Mouse (Mus musculus) large intestine, adult 2 months (tissue): ENCODE measurements around the gene Tmem104. TPM values are rescaled to one million over a fixed set of nuclear protein-coding genes. Genes with fewer than 3 reads are reported as not detected.

Source experiments
- DNase-seq: peaks from one replicate; pipeline ENCODE4 v3.0.0-alpha.2; 2012; ENCODE audit warnings: low read depth, low spot score
- WGBS: fragments of 180-500 bp; shearing (Covaris S2); methylation state at CpG from one replicate; pipeline ENCODE4 v1.1.7; 2018; 5-methylcytosine and 5-hydroxymethylcytosine counted together
- polyA plus RNA-seq: library from polyadenylated mRNA; depleted of rRNA; stranded (reverse); fragments of >200 nt; gene quantifications from 2 replicates; pipeline ENCODE4 v1.2.3, GENCODE M21; 2012

Gene Tmem104
- polyA plus RNA-seq, 1 experiment: 7.9 TPM

DNA sequence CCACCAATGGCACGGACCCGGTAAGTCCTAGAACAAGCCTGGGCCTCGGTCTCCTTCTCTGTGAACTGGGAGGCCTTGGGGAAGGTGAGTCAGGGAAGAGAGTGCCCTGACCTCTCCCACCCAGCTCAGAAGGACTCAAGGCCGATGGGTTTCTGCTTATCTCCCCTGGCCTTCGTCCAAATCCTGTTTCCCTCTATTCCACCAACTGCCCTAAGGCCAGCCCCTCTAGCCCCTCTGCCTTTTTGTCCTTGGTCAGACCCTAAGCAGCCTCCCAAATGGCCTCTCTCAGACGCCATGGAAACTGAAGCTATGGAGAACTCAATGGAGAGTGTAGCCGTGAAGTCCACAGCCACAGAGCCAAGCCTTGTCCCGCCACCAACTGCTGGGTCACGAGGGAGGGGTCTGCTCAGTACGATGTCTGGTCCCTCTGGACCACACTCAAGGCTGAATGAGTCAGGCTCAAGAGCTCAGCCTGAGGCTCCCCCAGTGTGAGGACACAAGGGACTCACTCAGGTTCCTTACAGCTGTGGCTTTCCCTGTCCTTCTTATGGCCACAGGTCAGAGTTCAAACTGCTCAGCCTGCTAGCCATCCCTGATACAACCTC lies 85.7 kb downstream of the Tmem104 start:
- 74% methylated on average over 10 of the region's 10 CpGs for WGBS
- DNase-seq: no peak

DNA sequence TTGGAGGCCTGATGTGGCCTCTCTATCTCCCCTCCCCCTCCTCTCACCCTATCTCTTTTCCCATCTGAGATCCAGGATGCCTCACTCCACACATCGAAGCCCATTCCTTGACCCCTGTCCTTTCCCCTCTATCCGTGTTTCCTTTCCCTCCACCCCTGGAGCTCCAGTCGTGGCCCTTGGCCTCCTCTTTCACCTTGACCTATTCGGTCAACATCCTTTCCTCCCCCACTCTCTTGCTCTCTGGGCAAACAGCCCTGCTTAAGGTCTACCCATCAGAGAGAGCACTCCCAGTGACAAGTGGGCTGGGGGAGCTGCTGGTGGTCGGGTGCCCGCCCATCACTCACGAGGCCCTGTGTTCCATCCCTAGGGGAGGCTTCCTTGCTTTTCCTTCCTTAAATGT lies 86.4 kb downstream of the Tmem104 start:
- 67% methylated on average over 7 of the region's 7 CpGs for WGBS
- DNase-seq: no peak

DNA sequence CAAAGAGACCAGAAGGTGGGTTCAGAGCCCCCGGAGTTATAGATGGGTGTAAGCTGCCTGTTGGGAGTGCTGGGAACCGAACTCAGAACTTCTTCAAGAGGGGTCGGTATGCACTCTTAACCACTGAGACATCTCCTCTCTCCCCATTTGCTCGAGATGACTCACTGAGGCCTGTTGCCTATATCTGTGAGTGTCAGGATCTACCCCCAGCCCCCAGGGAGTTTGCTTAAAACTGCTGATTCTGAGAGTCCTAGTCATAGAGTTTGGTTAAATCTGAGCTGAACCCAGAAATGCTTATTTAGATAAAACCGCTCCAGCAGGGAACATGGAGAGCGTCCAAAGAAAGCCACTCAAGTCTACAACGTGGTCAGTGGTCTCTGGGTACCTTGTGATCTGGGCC lies 86.9 kb downstream of the Tmem104 start:
- WGBS: 83% methylated on average over 7 of the region's 7 CpGs
- no peak for DNase-seq

DNA sequence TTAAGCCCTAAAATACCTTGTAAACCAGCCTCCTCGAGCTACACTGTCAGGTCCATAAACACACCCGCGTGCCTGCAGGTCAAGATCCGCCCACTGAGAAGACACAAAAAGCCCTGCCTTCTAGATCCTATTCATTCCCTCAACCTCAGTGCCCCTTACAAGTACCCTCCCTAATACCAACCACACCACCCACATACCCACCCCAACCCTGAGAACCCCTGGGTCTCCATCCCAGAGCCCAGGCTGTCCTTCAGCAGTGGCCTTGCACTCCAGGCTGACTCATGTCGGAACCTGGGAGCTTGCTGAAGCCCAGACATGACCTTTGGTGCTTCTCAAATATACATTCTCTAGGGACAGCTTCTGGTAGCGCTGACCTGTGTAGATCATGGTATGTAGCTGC lies 87.5 kb downstream of the Tmem104 start:
- 63% methylated on average over 6 of the region's 6 CpGs for WGBS
- no peak for DNase-seq

DNA sequence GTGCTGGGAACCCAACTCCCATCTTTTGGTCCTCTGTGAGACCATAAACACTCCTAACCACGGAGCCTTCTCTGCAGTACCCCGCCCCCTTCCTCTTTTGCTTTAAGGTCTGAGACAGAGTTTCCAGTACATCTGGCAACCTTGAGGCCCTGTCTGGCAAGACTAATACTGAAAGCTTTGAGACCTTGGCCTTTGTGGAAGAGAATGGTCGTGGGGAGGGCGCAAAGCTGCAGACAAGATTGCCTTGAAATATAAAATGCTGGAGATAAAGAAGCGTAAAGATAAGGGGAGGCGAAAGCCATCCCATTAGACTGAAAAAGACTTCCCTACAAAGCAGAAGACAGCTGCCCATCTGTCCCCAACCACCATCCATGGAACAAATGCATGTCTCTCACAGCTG lies 88.2 kb downstream of the Tmem104 start:
- DNase-seq: no peak
- 77% methylated on average over 6 of the region's 6 CpGs for WGBS

DNA sequence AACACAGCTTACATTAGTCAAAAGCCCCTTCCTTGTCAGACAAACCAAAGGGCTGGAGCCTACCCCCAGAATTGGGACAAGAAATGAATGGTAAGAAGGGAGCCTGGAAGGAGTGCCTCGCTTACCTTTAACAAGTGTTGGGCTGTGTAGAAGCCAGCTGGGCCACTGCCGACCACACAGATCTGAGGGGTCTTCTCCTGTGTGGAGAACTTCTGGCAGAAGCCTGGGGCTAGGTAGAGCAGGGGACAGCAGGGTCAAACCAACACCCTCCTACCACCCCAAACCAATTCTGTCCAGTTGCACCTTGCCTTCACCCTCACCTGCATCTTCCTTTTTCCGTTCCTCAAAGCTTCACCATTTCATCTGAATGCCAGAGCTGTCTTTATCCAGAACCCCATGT lies 88.7 kb downstream of the Tmem104 start:
- WGBS: 75% methylated on average over 3 of the region's 3 CpGs
- no peak for DNase-seq

DNA sequence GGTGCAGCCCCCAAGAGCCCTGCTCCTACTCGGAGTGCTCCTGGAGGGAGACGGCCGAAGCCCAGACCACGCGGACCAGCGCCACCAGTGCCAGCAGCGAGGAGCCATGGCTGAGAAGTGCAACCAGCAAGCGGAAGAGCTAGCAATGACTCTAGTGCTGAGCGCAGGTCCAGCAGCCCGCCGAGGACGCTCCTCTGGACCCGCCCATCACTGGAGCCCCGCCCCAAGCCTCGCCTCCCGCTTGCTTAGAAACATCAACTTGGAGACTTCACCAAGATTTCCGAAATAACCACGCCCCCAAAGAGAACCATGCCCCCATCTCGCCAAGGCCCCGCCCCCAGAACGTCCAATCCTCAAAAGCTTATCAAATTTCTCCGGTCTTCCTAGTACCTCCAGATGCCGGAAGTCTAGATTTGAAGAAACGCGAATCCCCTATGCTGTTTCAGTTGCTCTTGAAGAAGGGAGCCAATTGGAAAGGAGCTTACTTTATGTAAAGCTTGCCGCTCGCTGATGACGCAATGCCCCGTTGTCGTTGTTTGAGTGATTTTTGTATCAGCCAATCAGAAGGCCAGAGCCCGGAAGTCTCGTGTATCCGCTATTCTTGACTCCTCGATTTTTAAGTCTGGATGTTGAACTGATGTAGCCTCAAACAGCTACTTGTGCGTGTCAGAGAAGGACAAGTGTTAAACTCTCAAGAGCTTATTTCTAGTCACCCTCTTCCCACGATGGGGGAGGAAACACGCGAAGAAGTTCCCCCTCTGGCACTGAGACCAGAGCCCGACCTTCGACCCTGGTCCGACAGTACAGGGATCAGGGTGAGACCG lies 89.7 kb downstream of the Tmem104 start, which contains the start of gene Fdxr:
Fdxr (minus strand) TSS at position 271 of the 824 bp plus-strand sequence.
- under 1% methylated on average over 42 of the region's 42 CpGs for WGBS

DNA sequence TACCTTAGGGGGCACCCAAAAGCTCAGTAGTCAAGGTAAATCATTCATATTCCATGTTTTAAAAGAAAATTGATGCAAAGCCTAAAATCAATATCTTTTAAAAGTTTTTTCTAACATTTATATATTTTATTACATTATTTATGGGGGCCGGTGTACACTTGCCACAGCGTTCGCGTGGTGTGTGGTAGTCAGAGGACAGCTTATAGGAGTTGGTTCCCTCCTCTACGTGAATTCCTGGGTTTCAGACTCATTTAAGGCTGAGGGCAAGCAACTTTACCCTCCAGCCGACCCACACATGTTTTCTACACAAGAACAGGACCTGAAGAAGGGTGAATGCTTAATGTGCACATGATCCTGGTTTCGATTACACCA lies 90.3 kb downstream of the Tmem104 start:
- 10% methylated on average over 7 of the region's 7 CpGs for WGBS

More for the DNA sequence above, 89.7 kb downstream of the Tmem104 start, which contains the start of gene Fdxr:
- peak; percentile 100 for DNase-seq

DNA sequence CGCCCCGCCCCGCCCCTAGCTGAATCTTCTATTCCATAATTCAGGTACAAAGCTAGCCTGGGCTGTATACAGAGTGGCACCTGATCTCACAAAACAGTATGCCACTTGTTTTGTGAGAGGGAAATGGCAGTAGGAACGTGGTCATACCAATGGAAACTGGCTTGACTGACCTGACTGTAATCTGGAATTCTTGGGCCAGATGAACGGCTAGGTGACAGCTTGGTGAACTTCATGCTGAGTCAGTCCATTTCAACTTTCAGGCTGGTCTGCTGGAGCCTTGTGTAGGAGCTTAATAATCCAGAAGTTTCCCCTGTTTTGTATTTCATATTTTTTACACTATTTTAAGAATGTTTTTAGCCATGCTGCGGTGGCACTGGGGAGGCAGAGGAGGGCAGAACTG lies 90.9 kb downstream of the Tmem104 start:
- no peak for DNase-seq
- 57% methylated on average over 6 of the region's 6 CpGs for WGBS

More for the DNA sequence above, 90.3 kb downstream of the Tmem104 start:
- DNase-seq: no peak

DNA sequence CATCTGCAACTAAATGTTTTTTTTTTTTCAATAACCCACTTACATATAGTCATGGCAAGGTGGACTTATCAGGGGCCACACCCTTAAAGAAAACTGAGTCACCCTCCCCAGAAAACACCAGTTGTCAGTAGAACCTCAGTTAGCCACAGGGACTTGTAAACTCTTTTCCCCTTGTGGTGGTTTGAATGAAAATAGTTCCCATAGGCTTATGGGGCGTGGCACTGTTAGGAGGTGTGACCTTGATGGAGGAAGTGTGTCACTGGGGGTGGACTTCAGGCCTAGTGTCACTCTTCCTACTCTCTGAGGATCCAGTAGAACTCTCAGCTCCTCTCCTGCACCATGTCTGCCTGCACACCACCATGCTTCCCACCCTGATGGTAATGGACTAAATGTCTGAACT lies 92.4 kb downstream of the Tmem104 start:
- DNase-seq: no peak
- WGBS: 63% methylated on average over 1 of the region's 1 CpGs

DNA sequence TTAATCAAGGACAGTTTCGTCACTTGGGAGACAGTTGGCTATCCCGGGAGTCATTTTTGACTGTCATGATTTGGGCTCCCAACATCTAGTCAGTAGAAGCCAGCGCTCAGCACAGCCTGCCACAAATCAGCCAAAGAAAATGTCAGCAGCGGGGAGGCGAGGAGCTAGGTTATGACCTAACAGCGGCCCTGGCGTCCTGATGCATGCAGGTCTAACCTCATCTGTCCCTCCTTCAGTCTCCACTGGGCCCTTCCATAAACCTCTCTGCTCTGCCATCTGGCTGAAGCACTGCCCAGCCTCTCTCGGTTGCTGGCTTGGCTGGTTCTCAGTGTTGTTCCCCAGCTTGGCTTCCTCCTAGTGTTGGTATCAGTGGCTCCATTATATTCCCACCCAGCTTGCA lies 95.0 kb downstream of the Tmem104 start:
- DNase-seq: no peak
- WGBS: 74% methylated on average over 8 of the region's 8 CpGs

DNA sequence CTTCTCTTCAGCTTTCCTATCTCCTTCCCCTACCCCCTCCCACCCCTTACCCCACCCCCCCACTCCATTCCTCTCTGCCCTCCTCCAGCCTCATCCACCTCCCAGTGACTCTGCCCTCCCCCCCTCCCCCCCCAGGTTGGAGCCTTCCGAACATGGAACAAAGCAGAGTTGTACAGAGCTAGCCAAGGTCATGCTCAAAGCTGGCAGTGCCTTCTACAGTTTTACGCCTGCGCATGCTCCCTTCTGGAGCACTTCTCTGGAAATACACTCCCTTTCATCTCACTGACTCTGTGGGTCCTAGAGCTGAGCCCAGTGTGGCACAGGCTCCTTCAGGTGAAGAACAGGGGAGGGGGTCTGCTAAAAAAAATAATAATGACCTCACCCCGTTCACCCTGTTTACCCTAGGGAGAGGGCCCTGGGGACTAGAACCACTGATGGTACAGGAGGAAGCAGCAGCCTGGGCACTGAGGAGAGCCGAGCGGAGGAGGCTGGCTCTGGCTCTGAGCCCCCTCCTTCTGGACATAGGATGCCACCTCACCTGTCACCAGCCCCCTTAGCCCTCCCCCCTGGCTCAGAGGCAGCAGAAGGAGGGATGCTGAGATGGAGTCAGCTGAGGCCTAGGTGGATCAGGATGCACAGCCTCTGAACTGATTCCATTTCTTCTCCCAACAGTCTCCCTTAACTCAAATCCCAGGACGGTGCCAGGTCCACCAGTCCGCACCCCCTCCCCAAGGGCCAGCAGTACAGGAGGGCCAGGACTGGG lies 95.6 kb downstream of the Tmem104 start:
- WGBS: 85% methylated on average over 8 of the region's 8 CpGs
- DNase-seq: no peak

DNA sequence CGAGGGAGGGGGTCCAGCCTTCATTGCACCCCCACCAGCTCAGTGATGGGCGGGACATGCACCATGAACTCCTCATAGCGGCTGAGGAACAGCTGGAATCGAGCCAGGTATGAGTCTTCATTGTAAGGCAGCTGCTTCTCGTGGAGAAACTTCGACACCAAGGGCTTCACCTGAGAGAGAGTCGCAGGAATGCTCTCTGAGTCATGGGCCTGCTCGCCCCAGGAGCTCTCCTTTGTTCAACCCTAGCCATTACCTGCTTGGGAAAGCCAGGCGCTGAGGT lies 96.1 kb downstream of the Tmem104 start:
- WGBS: 63% methylated on average over 9 of the region's 9 CpGs
- no peak for DNase-seq

DNA sequence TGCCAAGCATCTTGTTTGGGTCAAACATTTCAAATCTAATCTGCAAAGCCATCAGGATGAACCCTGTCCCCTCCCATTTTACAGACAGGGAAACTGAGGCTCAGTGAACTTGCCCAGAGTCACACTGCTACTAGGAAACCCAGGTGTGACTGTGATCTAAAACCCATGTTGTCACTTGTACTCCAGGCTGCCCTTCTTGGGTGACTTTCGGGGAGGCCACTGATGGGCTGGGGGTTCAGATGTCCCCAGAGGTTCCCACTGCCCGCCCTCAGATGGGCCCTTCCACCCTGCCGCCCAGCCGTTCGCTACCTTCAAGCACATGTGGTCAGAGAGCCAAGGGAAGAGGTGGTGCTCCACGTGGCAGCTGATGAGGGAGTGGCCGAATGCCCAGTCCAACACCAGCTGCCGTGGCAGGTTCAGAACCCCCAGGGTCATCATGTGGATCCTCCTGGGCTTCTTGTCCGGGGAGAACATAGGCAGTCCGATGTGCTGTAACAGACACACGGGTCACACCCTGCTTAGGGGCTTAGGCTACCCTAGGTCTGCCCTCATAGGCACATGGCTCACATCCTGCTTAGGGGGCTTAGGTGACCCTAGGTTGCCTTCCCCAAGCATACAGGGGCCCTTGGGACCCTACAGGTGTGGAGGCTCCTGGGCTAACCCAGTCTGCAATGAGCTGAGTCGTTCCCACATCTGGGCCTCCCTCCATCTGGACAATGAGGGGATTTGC lies 96.8 kb downstream of the Tmem104 start:
- no peak for DNase-seq
- WGBS: 83% methylated on average over 12 of the region's 12 CpGs

DNA sequence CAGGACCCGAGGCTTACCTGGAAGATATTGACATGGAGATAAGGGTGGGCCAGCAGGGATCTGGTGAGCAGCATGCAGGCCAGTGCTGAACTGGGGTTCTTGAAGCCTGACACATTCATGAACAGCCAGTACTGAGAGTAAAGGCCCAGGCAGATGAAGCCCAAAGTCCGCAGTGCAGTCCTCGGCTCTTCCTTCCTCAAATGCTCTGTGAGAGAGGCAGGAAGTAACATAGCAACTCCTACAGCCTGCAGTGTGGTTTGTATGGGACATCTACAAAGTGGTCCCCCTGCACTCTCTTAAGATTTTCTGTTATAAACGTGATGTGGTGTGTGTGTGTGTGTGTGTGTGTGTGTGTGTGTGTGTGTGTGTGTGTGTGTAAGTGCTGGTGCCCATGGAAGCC lies 98.0 kb downstream of the Tmem104 start:
- DNase-seq: no peak
- 39% methylated on average over 4 of the region's 4 CpGs for WGBS

DNA sequence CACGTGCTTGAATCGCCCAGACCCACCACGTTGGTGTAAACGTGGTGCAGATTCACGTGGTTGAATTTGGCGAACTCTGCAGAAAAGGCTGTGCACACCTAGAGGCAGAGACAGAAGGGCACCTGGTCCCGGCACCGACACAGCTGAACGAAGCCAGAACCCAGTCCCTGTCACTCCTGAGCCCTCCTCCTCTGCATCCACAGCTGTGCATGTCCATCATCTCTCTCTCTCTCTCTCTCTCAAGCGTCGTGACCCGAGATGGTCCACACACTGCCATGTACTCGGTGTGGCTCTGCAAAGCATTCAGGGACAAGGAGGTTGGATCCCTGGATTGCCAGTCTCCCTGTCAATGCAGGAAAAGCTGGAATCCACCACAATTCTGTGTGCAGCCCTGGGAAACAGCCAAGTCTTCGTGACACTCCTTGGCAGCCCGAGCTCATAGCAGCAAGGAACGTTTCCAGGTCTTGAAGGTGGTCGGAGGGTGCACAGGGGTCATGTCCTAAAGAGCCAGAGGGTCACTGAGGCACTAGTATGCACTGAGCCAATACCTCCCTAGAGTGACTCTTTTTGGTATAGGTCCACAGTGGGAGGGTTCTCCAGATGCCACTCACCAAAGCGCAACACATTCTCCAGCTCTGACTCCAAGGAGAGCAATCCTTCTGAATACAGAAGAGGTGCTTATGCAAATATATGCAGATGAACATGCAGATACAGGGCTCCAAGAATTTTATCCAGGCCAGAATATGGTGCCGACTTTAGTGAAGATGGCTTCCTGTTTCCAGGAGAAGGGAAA lies 99.1 kb downstream of the Tmem104 start:
- DNase-seq: no peak
- 74% methylated on average over 19 of the region's 19 CpGs for WGBS

DNA sequence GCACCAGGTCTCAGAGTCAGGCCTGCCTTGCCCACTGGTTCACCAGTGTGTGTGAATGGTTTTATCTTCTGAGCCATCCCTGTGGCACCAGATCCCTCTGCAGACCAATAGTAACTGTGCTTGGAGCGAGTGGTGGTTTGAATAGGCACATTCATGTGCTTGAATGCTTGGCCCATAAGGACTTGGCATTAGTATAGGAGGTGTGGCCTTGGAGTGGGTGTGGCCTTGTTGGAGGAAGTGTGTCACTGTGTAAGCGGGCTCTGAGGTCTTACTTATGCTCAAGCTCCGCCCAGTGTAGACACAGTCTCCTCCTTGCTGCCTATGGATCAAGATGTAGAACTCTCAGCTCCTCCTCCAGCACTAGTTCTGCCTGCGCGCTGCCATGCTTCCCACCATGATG lies 100.1 kb downstream of the Tmem104 start:
- WGBS: 83% methylated on average over 5 of the region's 5 CpGs
- DNase-seq: no peak

DNA sequence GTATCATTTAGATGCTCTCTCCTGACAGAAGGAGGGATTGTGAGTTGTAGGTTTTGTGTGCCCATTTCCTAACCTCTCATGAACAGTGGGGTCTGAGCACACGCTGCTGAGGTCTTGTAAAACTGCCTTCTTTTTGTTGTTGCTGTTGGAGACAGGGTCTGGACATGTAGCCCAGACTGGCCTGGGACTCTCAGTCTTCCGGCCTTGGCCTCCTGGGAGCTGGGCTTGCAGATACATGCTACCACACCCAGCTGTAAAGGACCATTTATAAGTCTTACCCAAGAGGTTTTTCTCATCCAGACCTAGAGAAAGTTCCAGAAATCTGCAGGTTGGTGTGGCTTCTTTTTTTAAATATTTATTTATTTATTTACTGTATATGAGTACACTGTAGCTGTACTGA lies 101.0 kb downstream of the Tmem104 start:
- WGBS: 78% methylated on average over 2 of the region's 2 CpGs

DNA sequence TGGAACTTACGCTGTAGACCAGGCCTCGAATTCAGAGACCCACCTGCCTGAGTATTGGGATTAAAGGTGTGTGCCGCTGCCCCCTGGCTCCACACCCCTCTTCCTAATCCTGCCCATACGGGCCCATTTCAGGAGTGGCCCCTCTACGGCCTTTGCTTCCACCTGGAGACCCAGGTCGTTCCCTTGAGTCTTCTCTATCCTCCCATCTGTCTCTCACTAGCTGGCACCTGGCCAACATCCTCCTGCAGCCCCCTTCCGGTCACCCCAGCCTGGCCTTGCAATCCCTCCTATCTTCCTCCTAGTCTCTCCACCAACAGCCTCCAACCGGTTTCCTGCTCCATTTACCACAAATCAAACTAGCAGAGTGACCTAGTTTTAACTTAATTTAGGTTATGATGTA lies 102.6 kb downstream of the Tmem104 start:
- no peak for DNase-seq
- 73% methylated on average over 8 of the region's 8 CpGs for WGBS

More for the DNA sequence above, 101.0 kb downstream of the Tmem104 start:
- no peak for DNase-seq
